Mouse (Mus musculus) embryonic facial prominence, embryonic 12.5 days (tissue): Measurements from ENCODE around the gene Fam160b1. TPM values are rescaled to one million over a fixed set of nuclear protein-coding genes. Genes with fewer than 3 reads are reported as not detected.

ENCODE experiments used
- ATAC-seq: fragments of 200-750 bp; cut with Nextera tagmentation; 2 replicates; pipeline ENCODE4 v1.8.0; 2017; ENCODE audit not compliant: insufficient number of reproducible peaks, insufficient read depth, low FRiP score, low TSS enrichment
- H3K27ac ChIP-seq: fragments of 300-500 bp; sonication (generic); 2 replicates; pipeline ENCODE4 v1.5.1; 2016; ENCODE audit warnings: mild to moderate bottlenecking
- H3K27me3 ChIP-seq: fragments of 300-500 bp; sonication (generic); 2 replicates; pipeline ENCODE4 v1.6.1; 2016; ENCODE audit warnings: mild to moderate bottlenecking, moderate library complexity
- H3K36me3 ChIP-seq: fragments of 300-500 bp; sonication (generic); 2 replicates; pipeline ENCODE4 v1.6.1; 2016; ENCODE audit warnings: mild to moderate bottlenecking
- H3K4me1 ChIP-seq: fragments of 300-500 bp; sonication (generic); 2 replicates; pipeline ENCODE4 v1.6.1; 2016
- H3K4me2 ChIP-seq: fragments of 300-500 bp; sonication (generic); replicated peaks from 2 replicates; pipeline ENCODE4 v1.6.1; 2016; ENCODE audit warnings: mild to moderate bottlenecking, moderate library complexity
- H3K4me3 ChIP-seq: fragments of 300-500 bp; sonication (generic); 2 replicates; pipeline ENCODE4 v1.5.1; 2016; ENCODE audit warnings: mild to moderate bottlenecking
- H3K9ac ChIP-seq: fragments of 300-500 bp; sonication (generic); 2 replicates; pipeline ENCODE4 v1.6.1; 2016; ENCODE audit warnings: mild to moderate bottlenecking, moderate library complexity
- H3K9me3 ChIP-seq: fragments of 300-500 bp; sonication (generic); 2 replicates; pipeline ENCODE4 v1.6.1; 2016; ENCODE audit warnings: mild to moderate bottlenecking, moderate library complexity
- WGBS: fragments of 180-500 bp; shearing (Covaris S2); methylation state at CpG from one replicate; pipeline ENCODE4 v1.1.7; 2016; 5-methylcytosine and 5-hydroxymethylcytosine counted together
- polyA plus RNA-seq: library from polyadenylated mRNA; unstranded; fragments of >200 nt; fragmentation: Nextera tagmentation; extraction: Ambion mirVana; gene quantifications from 2 replicates; pipeline ENCODE4 v1.2.1, GENCODE M21; 2016

Fam160b1 gene
- polyA plus RNA-seq, 1 experiment from 2014 or later: 18.3 TPM

DNA sequence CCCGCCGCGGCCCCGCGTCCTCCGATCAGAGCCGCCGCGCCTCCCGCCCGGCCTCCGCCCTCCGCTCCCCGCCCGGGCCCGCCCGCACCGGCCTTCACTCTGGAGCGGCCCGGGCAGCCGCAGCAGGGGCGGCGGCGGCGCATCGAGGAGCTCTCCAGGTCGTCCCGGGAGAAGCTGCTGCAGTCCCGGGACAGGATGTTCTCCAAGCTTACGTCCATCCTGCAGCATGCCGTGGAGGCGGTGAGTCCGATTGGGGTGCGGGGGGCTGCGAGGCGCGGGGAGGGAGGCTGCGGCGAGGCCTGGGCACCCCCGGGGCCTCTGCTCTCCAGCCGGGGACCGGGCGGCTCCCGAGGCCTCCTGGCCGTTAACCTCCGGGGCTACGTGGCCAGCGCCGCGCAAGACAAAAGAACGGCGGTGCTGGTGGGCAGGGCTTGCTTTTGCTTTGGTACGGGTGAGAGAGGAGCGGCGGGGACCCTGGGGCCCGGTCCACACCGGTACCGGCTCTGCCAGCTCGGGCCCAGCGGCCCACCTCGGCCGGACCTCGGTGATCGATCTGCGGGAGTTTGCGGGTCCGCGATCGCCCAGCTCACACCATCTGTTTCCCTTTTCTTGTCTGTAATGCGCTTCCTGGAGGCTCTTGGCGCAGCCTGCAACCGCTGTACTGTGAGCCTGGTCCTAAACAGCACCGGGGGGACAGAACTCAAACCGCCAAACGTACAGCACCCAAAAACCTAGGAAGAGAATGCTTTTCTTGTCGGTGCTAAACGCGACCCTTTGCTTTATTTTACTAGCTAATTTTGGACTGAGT, 855 bp downstream of the Fam160b1 start:
- Histone ChIP-seq H3K27ac (peak overlapping the region; percentile 97), H3K9me3 (no peaks in the 10 kb centered on the region), H3K4me2 (peak overlapping the region; percentile 62), H3K9ac (peak overlapping the region; percentile 97), H3K4me1 (peaks cover 49% of the 10 kb centered on the region), H3K36me3 (no peaks in the 10 kb centered on the region), H3K27me3 (no peaks in the 10 kb centered on the region), H3K4me3 (peak overlapping the region; percentile 98)
- ATAC-seq: peak; percentile 54; the same call in 1 of the 2 replicates
- WGBS: under 1% methylated on average over 75 of the region's 78 CpGs

- Histone ChIP-seq H3K27me3 (no peaks in the 10 kb centered on the region), H3K27ac (peak overlapping the region; percentile 97; the same call in 1 of the 2 replicates), H3K4me2 (peak overlapping the region; percentile 62), H3K9ac (peak overlapping the region; percentile 97), H3K4me1 (peaks cover 52% of the 10 kb centered on the region), H3K36me3 (no peaks in the 10 kb centered on the region), H3K4me3 (peak overlapping the region; percentile 98), H3K9me3 (no peaks in the 10 kb centered on the region)
- WGBS: 12% methylated on average over 3 of the region's 3 CpGs
- ATAC-seq: no peak
These were observed 1.4 kb downstream of the Fam160b1 start for GRCm38 (mm10) chr19:57361939-57362307.

- H3K36me3 ChIP-seq: no peaks in the 10 kb centered on the region
- H3K9ac ChIP-seq: 0 out of 2 replicates have a peak overlapping the region, but pooled peaks have one; percentile 2
- H3K4me1 ChIP-seq: peaks cover 54% of the 10 kb centered on the region
- no peaks in the 10 kb centered on the region for H3K27me3 ChIP-seq
- peak overlapping the region; percentile 27 for H3K4me3 ChIP-seq
- peak overlapping the region; percentile 36; the same call in 1 of the 2 replicates for H3K27ac ChIP-seq
- ATAC-seq: no peak
- H3K4me2 ChIP-seq: peak overlapping the region; percentile 62
- 22% methylated on average over 5 of the region's 5 CpGs for WGBS
- no peaks in the 10 kb centered on the region for H3K9me3 ChIP-seq
These were observed 2.1 kb downstream of the Fam160b1 start for GRCm38 (mm10) chr19:57362586-57362985.

DNA sequence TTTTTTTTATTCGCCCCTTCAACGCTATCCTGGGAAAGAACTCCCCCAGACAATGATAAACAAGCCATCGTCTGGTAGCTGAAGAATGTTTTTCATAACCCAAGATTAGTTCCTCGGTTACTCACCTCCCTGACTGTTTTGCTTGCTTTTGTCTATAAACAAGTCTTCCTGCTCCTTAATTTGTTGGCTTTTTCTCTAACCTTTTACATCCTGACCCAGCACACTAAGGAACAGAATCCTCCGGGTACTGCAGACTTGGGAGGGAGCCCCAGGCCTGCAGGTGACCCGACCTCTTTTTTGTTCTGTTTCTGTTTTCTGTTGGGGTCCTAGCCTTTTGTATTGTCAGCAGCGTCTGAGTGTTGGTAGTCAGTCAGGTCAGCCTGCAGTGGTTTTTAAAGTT, 2.6 kb downstream of the Fam160b1 start:
- Histone ChIP-seq H3K9ac (0 out of 2 replicates have a peak overlapping the region, but pooled peaks have one; percentile 2), H3K4me2 (peak overlapping the region; percentile 62), H3K27ac (peak overlapping the region; percentile 36; the same call in 1 of the 2 replicates), H3K36me3 (no peaks in the 10 kb centered on the region), H3K27me3 (no peaks in the 10 kb centered on the region), H3K4me3 (peak overlapping the region; percentile 27; the same call in 1 of the 2 replicates), H3K4me1 (peaks cover 59% of the 10 kb centered on the region), H3K9me3 (no peaks in the 10 kb centered on the region)
- no peak for ATAC-seq
- 30% methylated on average over 7 of the region's 7 CpGs for WGBS

- H3K4me3 ChIP-seq: peak overlapping the region; percentile 27; the same call in 1 of the 2 replicates
- H3K27ac ChIP-seq: no peak overlapping the region
- ATAC-seq: no peak
- no peak overlapping the region for H3K9ac ChIP-seq
- no peaks in the 10 kb centered on the region for H3K9me3 ChIP-seq
- peaks cover 61% of the 10 kb centered on the region for H3K4me1 ChIP-seq
- H3K4me2 ChIP-seq: peak overlapping the region; percentile 62; the same call in 1 of the 2 replicates
- no peaks in the 10 kb centered on the region for H3K27me3 ChIP-seq
- WGBS: 90% methylated on average over 7 of the region's 7 CpGs
- peaks cover 3% of the 10 kb centered on the region; the same call in 1 of the 2 replicates for H3K36me3 ChIP-seq
These were observed 3.1 kb downstream of the Fam160b1 start for GRCm38 (mm10) chr19:57363538-57363937.

DNA sequence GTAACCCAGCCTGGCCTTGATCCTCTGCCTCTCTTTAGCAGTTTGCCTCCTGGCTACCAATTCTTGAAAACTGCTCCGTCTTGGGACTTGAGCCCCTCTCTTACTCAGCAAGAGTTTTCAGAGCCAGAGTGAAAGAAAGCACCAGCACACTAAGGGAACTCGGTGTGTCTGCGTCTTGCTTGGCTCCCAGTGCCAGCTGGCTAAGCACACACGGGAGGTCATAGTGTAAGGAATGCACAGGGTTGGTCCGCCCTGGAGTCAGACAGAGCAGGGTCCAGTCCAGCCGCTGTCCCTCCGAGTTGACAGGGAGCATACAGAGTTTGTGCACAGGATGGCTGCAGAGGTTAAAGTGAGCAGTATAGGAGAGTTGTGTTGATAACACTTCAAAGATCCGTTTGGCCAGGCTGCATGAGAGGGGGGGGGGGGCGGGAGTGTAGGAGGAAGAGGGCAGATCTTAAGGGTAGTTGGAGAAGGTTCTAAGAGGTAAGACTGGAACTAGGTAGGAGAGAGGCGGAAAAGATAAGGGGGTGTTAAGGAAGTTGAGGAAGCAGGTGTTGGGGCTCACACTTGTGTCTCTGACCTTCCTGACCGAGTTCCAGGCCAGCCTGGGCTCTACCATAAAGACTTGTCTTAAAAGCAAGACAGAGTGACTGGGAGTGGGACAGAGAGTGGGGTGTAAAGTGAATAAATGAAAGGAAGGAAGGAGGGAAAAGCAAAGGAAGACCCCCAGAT, 4.6 kb downstream of the Fam160b1 start:
- Histone ChIP-seq H3K4me3 (no peak overlapping the region), H3K4me1 (peaks cover 56% of the 10 kb centered on the region), H3K4me2 (0 out of 2 replicates have a peak overlapping the region, but pooled peaks have one; percentile 7), H3K27ac (0 out of 2 replicates have a peak overlapping the region, but pooled peaks have one; percentile 41), H3K27me3 (no peaks in the 10 kb centered on the region), H3K36me3 (peaks cover 18% of the 10 kb centered on the region), H3K9ac (no peak overlapping the region), H3K9me3 (no peaks in the 10 kb centered on the region)
- no peak for ATAC-seq
- WGBS: 54% methylated on average over 11 of the region's 11 CpGs

DNA sequence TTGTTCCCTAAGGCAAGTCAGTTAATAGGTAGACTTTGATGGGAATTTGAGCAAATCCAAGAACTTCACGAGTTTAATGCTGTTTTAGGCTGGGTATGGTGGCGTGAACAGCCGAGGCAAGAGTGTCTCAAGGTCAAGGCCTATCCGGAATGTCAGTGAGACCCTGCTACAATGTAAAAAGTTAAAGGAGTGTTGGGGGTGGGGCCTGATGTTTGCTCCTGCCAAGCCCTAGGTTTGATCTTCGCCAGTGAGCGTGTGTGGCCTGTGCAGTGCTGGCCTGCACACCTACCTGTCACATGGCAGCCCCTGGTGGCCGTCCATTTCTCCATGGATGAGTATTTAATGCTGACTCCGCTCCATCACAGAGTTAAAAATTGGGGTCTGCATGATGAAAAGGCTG, 5.5 kb downstream of the Fam160b1 start:
- no peaks in the 10 kb centered on the region for H3K9me3 ChIP-seq
- WGBS: 55% methylated on average over 8 of the region's 8 CpGs
- no peak overlapping the region for H3K4me3 ChIP-seq
- H3K27me3 ChIP-seq: no peaks in the 10 kb centered on the region
- peaks cover 27% of the 10 kb centered on the region for H3K36me3 ChIP-seq
- H3K4me2 ChIP-seq: 0 out of 2 replicates have a peak overlapping the region, but pooled peaks have one; percentile 4
- 0 out of 2 replicates have a peak overlapping the region, but pooled peaks have one; percentile 6 for H3K27ac ChIP-seq
- ATAC-seq: no peak
- no peak overlapping the region for H3K9ac ChIP-seq
- H3K4me1 ChIP-seq: peaks cover 56% of the 10 kb centered on the region

- H3K4me3 ChIP-seq: no peak overlapping the region
- ATAC-seq: no peak
- H3K4me2 ChIP-seq: no peak overlapping the region
- whole genome bisulfite sequencing: 64% methylated on average over 5 of the region's 5 CpGs
- H3K27me3 ChIP-seq: no peaks in the 10 kb centered on the region
- H3K9me3 ChIP-seq: no peaks in the 10 kb centered on the region
- peaks cover 34% of the 10 kb centered on the region for H3K36me3 ChIP-seq
- no peak overlapping the region for H3K27ac ChIP-seq
- H3K4me1 ChIP-seq: peaks cover 56% of the 10 kb centered on the region
- H3K9ac ChIP-seq: no peak overlapping the region
These were observed 6.1 kb downstream of the Fam160b1 start for GRCm38 (mm10) chr19:57366626-57367025.

DNA sequence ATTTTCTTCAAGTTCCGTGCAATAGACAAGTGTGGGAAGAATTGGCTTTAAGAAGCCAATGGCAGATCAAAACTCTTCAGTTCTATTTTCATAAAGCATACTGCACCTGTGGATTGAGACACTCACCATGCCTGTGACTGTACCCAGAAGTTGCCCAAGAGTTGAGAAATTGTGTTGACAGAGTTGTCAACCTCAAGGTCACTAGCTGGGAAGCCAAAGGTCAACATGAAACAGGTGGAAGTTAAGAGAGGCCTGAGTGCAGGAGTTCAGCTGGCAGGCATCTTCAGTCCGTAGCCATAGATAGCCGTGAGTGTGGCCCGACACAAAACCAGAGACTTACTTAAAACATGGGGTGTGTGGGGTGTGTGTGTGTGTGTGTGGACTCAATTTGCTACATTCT, 6.7 kb downstream of the Fam160b1 start:
- 67% methylated on average over 4 of the region's 4 CpGs for WGBS
- Histone ChIP-seq H3K27ac (no peak overlapping the region), H3K27me3 (no peaks in the 10 kb centered on the region), H3K4me2 (no peak overlapping the region), H3K9me3 (no peaks in the 10 kb centered on the region), H3K4me1 (peaks cover 57% of the 10 kb centered on the region), H3K9ac (no peak overlapping the region), H3K4me3 (no peak overlapping the region), H3K36me3 (peaks cover 39% of the 10 kb centered on the region)
- no peak for ATAC-seq

- Histone ChIP-seq H3K4me1 (peaks cover 58% of the 10 kb centered on the region), H3K36me3 (peaks cover 46% of the 10 kb centered on the region), H3K27me3 (no peaks in the 10 kb centered on the region), H3K27ac (no peak overlapping the region), H3K9ac (no peak overlapping the region), H3K4me3 (no peak overlapping the region), H3K4me2 (no peak overlapping the region), H3K9me3 (no peaks in the 10 kb centered on the region)
- WGBS: 61% methylated on average over 11 of the region's 11 CpGs
- no peak for ATAC-seq
These were observed 7.4 kb downstream of the Fam160b1 start for GRCm38 (mm10) chr19:57367849-57368387.

- no peak overlapping the region for H3K27ac ChIP-seq
- no peak overlapping the region for H3K9ac ChIP-seq
- H3K9me3 ChIP-seq: no peaks in the 10 kb centered on the region
- 24% methylated on average over 8 of the region's 8 CpGs for WGBS
- no peak overlapping the region for H3K4me2 ChIP-seq
- no peaks in the 10 kb centered on the region for H3K27me3 ChIP-seq
- peaks cover 93% of the 10 kb centered on the region for H3K36me3 ChIP-seq
- H3K4me3 ChIP-seq: no peak overlapping the region
- peak; percentile 54; the same call in 1 of the 2 replicates for ATAC-seq
- peaks cover 20% of the 10 kb centered on the region for H3K4me1 ChIP-seq
These were observed 12.9 kb downstream of the Fam160b1 start for GRCm38 (mm10) chr19:57373276-57373811.
